25 mouse cellular contexts compared by ENCODE assay signal in genomic region chr4:110242879-110243278, GRCm38 (mm10).
DNase-seq lines count a peak whose midpoint lies in the region; ATAC-seq lines count a peak whose summit lies in the region.
"Had no signal": no experiment of that assay in that cellular context is flagged by ENCODE, and none has a peak within 500 bp of the region (broad histone marks: within the 10 kb centered on the region; RNA-seq: fewer than 3 reads in every experiment).

No protein-coding gene starts in this region.

- DNase-seq in cerebellum, adult 9-10 months, result peak; percentile 36
- DNase-seq in cerebellum, postnatal 4 days (ENCODE audit: low spot score in 2 of 2), result no peak
- peak; percentile 42 for DNase-seq in forebrain, embryonic 14.5 days (ENCODE audit: low spot score)
- DNase-seq in hindbrain, embryonic 11.5 days (ENCODE audit: low spot score), result no peak
- DNase-seq in retina, postnatal 1 day, result peak; percentile 12
- no peak for DNase-seq in retina, embryonic 14.5 days (ENCODE audit: low spot score)
- DNase-seq: adrenal gland, postnatal 10 days; adrenal gland, postnatal 36 days; cerebellum, adult 11 months; cerebellum, adult 2 months; cerebellum, postnatal 25 days; embryo, embryonic 11 days; gastrocnemius, postnatal 25 days; heart, adult 18-20 months; heart, postnatal 10 days; heart, postnatal 36 days; kidney, adult 2 months had no signal

- no peak overlapping the region for H3K9ac ChIP-seq in forebrain, embryonic 14.5 days (ENCODE audit: low read length)
- no peak overlapping the region for H3K9ac ChIP-seq in forebrain, embryonic 12.5 days
- no peak overlapping the region for H3K9ac ChIP-seq in hindbrain, embryonic 16.5 days (ENCODE audit: low read depth, low read length)
- no peak overlapping the region for H3K9ac ChIP-seq in hindbrain, embryonic 11.5 days (ENCODE audit: low read depth, low read length)
- H3K9ac ChIP-seq: heart, embryonic 12.5 days; heart, embryonic 15.5 days; hindbrain, embryonic 14.5 days had no signal

- H3K4me1 ChIP-seq in forebrain, embryonic 14.5 days (ENCODE audit: control insufficient read depth, insufficient read depth, low read length), result no peaks in the 10 kb centered on the region
- peaks cover 5% of the 10 kb centered on the region; the same call in 1 of the 2 replicates for H3K4me1 ChIP-seq in forebrain, embryonic 12.5 days
- H3K4me1 ChIP-seq in hindbrain, embryonic 16.5 days (ENCODE audit: control insufficient read depth, insufficient read depth, low read depth, low read length), result no peaks in the 10 kb centered on the region
- no peaks in the 10 kb centered on the region for H3K4me1 ChIP-seq in hindbrain, embryonic 11.5 days (replicated peaks; ENCODE audit: control insufficient read depth, insufficient read depth, low read length)
- H3K4me1 ChIP-seq: heart, embryonic 12.5 days; heart, embryonic 15.5 days; hindbrain, embryonic 10.5 days had no signal

- H3K27ac ChIP-seq in forebrain, embryonic 14.5 days (ENCODE audit: low read depth, low read length), result no peak overlapping the region
- H3K27ac ChIP-seq in forebrain, embryonic 12.5 days, result no peak overlapping the region
- H3K27ac ChIP-seq in hindbrain, embryonic 16.5 days (ENCODE audit: low read depth, low read length), result no peak overlapping the region
- no peak overlapping the region for H3K27ac ChIP-seq in hindbrain, embryonic 11.5 days (ENCODE audit: low read depth, low read length)
- H3K27ac ChIP-seq: heart, embryonic 15.5 days; hindbrain, embryonic 10.5 days; hindbrain, embryonic 14.5 days had no signal

- no peaks in the 10 kb centered on the region for H3K27me3 ChIP-seq in forebrain, embryonic 14.5 days (replicated peaks; ENCODE audit: control insufficient read depth, insufficient read depth, low read length)
- no peaks in the 10 kb centered on the region for H3K27me3 ChIP-seq in forebrain, embryonic 12.5 days
- H3K27me3 ChIP-seq in hindbrain, embryonic 16.5 days (replicated peaks; ENCODE audit: control insufficient read depth, insufficient read depth, low read length), result no peaks in the 10 kb centered on the region
- H3K27me3 ChIP-seq in hindbrain, embryonic 11.5 days (ENCODE audit: control insufficient read depth, insufficient read depth, low read length), result no peaks in the 10 kb centered on the region
- H3K27me3 ChIP-seq: heart, embryonic 12.5 days; heart, embryonic 15.5 days; Patski had no signal

- no peak overlapping the region for H3K4me3 ChIP-seq in forebrain, embryonic 14.5 days (ENCODE audit: low read depth, low read length)
- H3K4me3 ChIP-seq in forebrain, embryonic 12.5 days (replicated peaks), result no peak overlapping the region
- no peak overlapping the region for H3K4me3 ChIP-seq in hindbrain, embryonic 16.5 days (ENCODE audit: low read length)
- H3K4me3 ChIP-seq in hindbrain, embryonic 11.5 days (ENCODE audit: low read depth, low read length), result no peak overlapping the region
- H3K4me3 ChIP-seq: heart, embryonic 12.5 days; heart, embryonic 15.5 days; hindbrain, embryonic 10.5 days had no signal

- peaks cover 69% of the 10 kb centered on the region for H3K36me3 ChIP-seq in forebrain, embryonic 14.5 days (ENCODE audit: control insufficient read depth, insufficient read depth, low read length)
- peaks cover 60% of the 10 kb centered on the region for H3K36me3 ChIP-seq in forebrain, embryonic 12.5 days (replicated peaks)
- peaks cover 4% of the 10 kb centered on the region for H3K36me3 ChIP-seq in hindbrain, embryonic 16.5 days (ENCODE audit: control insufficient read depth, insufficient read depth, low read length)
- H3K36me3 ChIP-seq in hindbrain, embryonic 11.5 days (ENCODE audit: control insufficient read depth, insufficient read depth, low read length), result no peaks in the 10 kb centered on the region
- H3K36me3 ChIP-seq: heart, embryonic 12.5 days; heart, embryonic 15.5 days had no signal

- 0 out of 2 replicates have a peak, but pooled peaks have one; percentile 23 for ATAC-seq in forebrain, embryonic 14.5 days
- ATAC-seq in forebrain, embryonic 12.5 days (ENCODE audit: low FRiP score), result no peak
- ATAC-seq in hindbrain, embryonic 16.5 days, result peak; percentile 50; the same call in 1 of the 2 replicates
- no peak for ATAC-seq in hindbrain, embryonic 11.5 days (ENCODE audit: low FRiP score)
- ATAC-seq: intestine, postnatal 0 days; Patski had no signal

- no peak overlapping the region for H3K4me2 ChIP-seq in forebrain, embryonic 14.5 days (ENCODE audit: low read length)
- no peak overlapping the region for H3K4me2 ChIP-seq in forebrain, embryonic 12.5 days
- no peak overlapping the region for H3K4me2 ChIP-seq in hindbrain, embryonic 16.5 days (ENCODE audit: low read length)
- no peak overlapping the region for H3K4me2 ChIP-seq in hindbrain, embryonic 11.5 days (replicated peaks; ENCODE audit: low read depth, low read length)
- H3K4me2 ChIP-seq: heart, embryonic 12.5 days; heart, embryonic 15.5 days; hindbrain, embryonic 14.5 days had no signal

- no peaks in the 10 kb centered on the region for H3K9me3 ChIP-seq in forebrain, embryonic 14.5 days (replicated peaks; ENCODE audit: control insufficient read depth, low read length)
- no peaks in the 10 kb centered on the region for H3K9me3 ChIP-seq in forebrain, embryonic 12.5 days
- no peaks in the 10 kb centered on the region for H3K9me3 ChIP-seq in hindbrain, embryonic 16.5 days (ENCODE audit: control insufficient read depth, low read length)
- no peaks in the 10 kb centered on the region for H3K9me3 ChIP-seq in hindbrain, embryonic 11.5 days (ENCODE audit: control insufficient read depth, low read length)
- H3K9me3 ChIP-seq: heart, embryonic 12.5 days; heart, embryonic 15.5 days; hindbrain, embryonic 10.5 days had no signal

Comparison
In these comparisons a context has a peak if more than half of its experiments do, and no peak if none do; other contexts are left out.
1. DNase-seq: peak in cerebellum, adult 9-10 months (single experiment), forebrain, embryonic 14.5 days (single experiment) and retina, postnatal 1 day (single experiment); none in cerebellum, postnatal 4 days (0 of 2), hindbrain, embryonic 11.5 days (single experiment) and retina, embryonic 14.5 days (single experiment).
2. ATAC-seq: peak in forebrain, embryonic 14.5 days (single experiment) and hindbrain, embryonic 16.5 days (single experiment); none in forebrain, embryonic 12.5 days (single experiment) and hindbrain, embryonic 11.5 days (single experiment).